In genomic region chr9:100647774-100648323, GRCm38 (mm10) we compare ENCODE assay signal across 14 mouse cellular contexts. TPM values are rescaled to one million over a fixed set of nuclear protein-coding genes. Genes with fewer than 3 reads are reported as not detected.
A peak's percentile ranks its signal among the peaks of the same experiment; 100 is the strongest.
DNase-seq lines count a peak whose midpoint lies in the region; ATAC-seq lines count a peak whose summit lies in the region.
"Had no signal": no experiment of that assay in that cellular context is flagged by ENCODE, and none has a peak within 500 bp of the region (broad histone marks: within the 10 kb centered on the region; RNA-seq: fewer than 3 reads in every experiment).

No protein-coding gene starts in this region.

- intact Hi-C loops in left cerebral cortex, postnatal 14 days (cut with DNase I) = no loop called here

- DNase-seq in frontal cortex, adult 2 months (ENCODE audit: extremely low spot score in 1 of 2, low spot score in 1 of 2) = peak; percentile 39 to 76
- no peak for DNase-seq in frontal cortex, postnatal 14 days (ENCODE audit: low spot score in 2 of 2)
- peak; percentile 71 to 78 for DNase-seq in layer of hippocampus, adult 8-10 months (ENCODE audit: low spot score in 2 of 2)
- peak; percentile 36 to 53 for DNase-seq in left cerebral cortex, postnatal 14 days (ENCODE audit: low spot score in 2 of 2)
- DNase-seq in right cerebral cortex, postnatal 25 days = peak; percentile 45
- DNase-seq in embryo, embryonic 10.5 days (ENCODE audit: low spot score) = no peak
- no peak for DNase-seq in urinary bladder, adult 2 months (ENCODE audit: low spot score)
- DNase-seq: adrenal gland, adult 8-10 months; cerebellum, adult 2 months; kidney, adult 9 months; kidney, postnatal 4 days; thymus, adult 18-20 months had no signal

- no peak for ATAC-seq in monocyte, adult 5-6 weeks (replicated peaks; ENCODE audit: insufficient number of reproducible peaks, low FRiP score, low TSS enrichment, poor library complexity, severe bottlenecking)
- ATAC-seq: midbrain, embryonic 16.5 days had no signal

RNA-seq across cellular contexts. Expression of gene Stag1, which starts 50.3 kb away (rescaled TPM):
- 27.2 and 27.8 TPM in 2 replicates for polyA plus RNA-seq in frontal cortex, adult 2 months (2012; rRNA removed)
- 10 to 100 TPM; 53.6 to 71.0 (median 63.8) TPM for total RNA-seq in layer of hippocampus, adult 8-10 months (2022)
- 10 to 100 TPM; 33.4 to 34.3 TPM for total RNA-seq in left cerebral cortex, postnatal 14 days (2021)
- 88.0 to 131 TPM (median 96.2 TPM) in 3 replicates for total RNA-seq in monocyte, adult 5-6 weeks (2017)
- 16.7 and 20.2 TPM in 2 replicates for polyA plus RNA-seq in urinary bladder, adult 2 months (2012; rRNA removed)

Comparison
In these comparisons a context has a peak if more than half of its experiments do, and no peak if none do; other contexts are left out.
1. DNase-seq: peak in frontal cortex, adult 2 months (2 of 2), layer of hippocampus, adult 8-10 months (2 of 2), left cerebral cortex, postnatal 14 days (2 of 2) and right cerebral cortex, postnatal 25 days (single experiment); none in frontal cortex, postnatal 14 days (0 of 2), embryo, embryonic 10.5 days (single experiment) and urinary bladder, adult 2 months (single experiment).